Mouse (Mus musculus): ENCODE measurements around the gene Oaz1. TPM values are rescaled to one million over a fixed set of nuclear protein-coding genes. Genes with fewer than 3 reads are reported as not detected.
"Not testable (repeated sequence)": the region's sequence is repeated elsewhere in the genome, so short reads cannot be mapped to it uniquely, and the experiment has no call there.

Oaz1 gene
- polyA plus RNA-seq, 1 experiment = 915 TPM

DNA sequence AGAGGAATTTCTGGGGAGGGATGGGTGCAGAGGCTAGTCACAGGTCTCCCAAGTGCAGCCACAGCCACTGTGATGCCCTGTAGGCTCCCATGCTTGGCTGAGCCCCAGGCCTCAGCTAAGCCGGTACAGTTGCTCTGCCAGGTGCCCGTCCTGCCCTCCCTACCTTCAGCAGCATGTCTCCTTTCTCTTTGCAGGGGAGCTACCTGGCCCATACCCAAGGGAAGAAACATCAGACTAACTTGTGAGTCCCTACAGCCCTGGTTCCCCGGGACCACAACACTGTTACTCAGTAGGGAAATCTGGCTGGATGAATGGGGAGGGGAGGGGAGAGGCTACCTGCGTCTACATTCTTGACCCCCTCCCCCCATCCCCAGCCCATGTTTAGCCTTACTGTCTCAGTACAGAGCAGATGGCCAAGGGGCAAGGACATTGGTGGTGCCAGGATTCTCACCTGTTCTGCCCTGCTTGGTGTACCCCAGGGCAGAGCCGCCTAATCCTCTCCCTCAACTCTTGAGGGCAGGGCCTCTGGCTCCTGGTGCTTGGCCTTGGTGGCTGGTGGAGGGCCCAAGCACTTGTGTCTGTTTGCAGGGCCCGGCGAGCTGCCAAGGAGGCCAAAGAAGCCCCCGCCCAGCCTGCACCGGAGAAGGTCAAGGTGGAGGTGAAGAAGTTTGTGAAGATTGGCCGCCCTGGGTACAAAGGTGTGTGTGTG lies 24.1 kb upstream of the Oaz1 start:
- no peak for DNase-seq (ENCODE audit: low read depth)

DNA sequence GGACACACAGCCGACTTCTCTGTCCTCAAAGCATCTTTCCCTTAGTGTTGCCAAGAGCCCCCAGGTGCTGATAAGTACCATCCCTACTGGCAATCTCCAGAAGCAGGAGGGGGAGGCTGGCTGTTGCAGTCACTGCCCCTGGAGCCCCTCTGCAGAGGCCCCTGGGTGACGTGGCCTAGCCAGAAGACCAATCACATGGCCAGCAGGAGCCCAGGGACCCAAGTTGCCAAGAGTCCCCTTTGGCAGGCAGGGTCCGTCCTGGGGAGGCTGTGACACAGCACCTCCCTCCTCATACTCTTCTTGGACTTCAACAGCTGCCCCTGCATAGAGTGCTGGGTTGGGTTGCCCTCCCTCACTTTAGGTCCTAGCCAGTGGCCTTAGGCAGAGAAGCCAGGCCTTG lies 23.5 kb upstream of the Oaz1 start:
- no peak for DNase-seq (ENCODE audit: low read depth)

- DNase-seq (ENCODE audit: low read depth) = no peak
Measured at GRCm38 (mm10) chr10:80804340-80804739, 22.1 kb upstream of the Oaz1 start.

DNA sequence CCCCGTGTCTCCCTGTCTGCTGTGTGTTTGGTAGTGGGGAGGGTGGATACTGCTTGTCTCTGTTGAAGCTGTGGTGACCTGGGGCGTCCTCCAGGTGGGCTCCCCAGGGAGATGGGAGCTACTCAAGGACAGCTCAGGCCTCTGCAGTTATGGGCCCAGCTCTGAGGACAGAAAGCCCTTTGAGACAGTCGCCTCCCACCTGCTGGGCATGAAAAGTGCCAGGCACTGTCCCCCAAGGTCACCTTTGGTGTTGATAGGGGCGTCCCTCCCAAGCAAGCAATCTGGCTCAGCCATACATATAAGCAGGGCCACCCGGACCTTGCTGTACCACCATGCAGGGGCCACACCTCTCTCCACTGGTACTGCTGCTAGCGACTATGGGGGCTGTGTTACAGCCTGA lies 21.5 kb upstream of the Oaz1 start, which contains the start of gene Amh:
Gene Amh, plus strand, starts transcription at position 328 of the 400 bp plus-strand sequence.
- no peak for DNase-seq (ENCODE audit: low read depth)

GRCm38 (mm10) chr10:80805322-80805721 lies 21.1 kb upstream of the Oaz1 start:
- no peak for DNase-seq (ENCODE audit: low read depth)

DNA sequence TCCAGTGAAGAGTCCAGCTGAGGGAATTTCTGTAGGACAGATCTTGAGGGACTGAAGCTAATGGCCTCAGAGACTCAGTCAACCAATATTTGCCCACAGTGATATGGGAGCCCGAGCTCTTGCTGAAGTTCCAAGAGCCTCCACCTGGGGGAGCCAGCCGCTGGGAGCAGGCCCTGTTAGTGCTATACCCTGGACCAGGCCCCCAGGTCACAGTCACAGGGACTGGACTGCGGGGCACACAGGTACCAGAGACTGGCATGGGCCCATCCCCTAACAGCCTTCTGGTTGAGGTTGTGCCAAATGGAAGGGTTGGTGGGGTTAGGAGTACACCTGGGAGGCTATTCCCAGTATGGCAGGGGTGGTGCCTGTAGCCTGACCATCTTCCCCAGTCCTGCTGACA lies 20.5 kb upstream of the Oaz1 start:
- DNase-seq (ENCODE audit: low read depth) = no peak

DNA sequence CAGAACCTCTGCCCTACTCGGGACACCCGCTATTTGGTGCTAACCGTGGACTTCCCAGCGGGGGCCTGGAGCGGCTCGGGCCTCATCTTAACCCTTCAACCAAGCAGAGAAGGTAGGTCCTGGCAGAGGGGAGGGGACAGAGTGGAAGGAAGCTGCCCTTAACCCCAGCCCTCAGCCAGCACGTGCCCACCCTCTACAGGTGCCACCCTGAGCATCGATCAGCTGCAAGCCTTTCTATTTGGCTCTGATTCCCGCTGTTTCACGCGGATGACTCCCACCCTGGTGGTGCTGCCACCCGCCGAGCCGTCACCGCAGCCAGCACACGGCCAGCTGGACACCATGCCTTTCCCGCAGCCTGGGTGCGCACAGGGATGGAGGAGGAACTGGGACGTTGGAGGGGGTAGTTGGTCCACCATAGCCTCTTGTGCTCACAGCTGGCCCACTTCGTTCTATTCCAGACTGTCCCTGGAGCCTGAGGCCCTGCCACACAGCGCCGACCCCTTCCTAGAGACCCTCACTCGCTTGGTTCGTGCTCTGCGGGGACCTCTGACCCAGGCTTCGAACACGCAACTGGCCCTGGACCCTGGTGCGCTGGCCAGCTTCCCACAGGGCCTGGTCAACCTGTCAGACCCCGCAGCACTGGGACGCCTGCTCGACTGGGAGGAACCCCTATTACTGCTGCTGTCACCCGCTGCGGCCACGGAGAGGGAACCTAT lies 20.0 kb upstream of the Oaz1 start:
- DNase-seq (ENCODE audit: low read depth) = no peak

DNA sequence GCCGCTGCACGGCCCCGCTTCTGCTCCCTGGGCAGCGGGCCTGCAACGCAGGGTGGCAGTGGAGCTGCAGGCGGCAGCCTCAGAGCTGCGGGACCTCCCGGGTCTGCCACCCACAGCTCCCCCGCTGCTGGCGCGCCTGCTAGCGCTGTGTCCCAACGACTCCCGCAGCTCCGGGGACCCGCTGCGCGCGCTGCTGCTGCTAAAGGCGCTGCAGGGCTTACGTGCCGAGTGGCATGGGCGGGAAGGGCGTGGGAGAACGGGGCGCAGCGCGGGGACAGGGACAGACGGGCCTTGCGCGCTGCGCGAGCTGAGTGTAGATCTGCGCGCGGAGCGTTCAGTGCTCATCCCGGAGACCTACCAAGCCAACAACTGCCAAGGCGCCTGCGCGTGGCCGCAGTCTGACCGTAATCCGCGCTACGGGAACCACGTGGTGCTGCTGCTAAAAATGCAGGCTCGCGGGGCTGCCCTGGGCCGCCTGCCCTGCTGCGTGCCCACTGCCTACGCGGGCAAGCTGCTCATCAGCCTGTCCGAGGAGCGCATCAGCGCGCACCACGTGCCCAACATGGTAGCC lies 19.3 kb upstream of the Oaz1 start:
- no peak for DNase-seq (ENCODE audit: low read depth)

- DNase-seq (ENCODE audit: low read depth) = no peak
Measured at GRCm38 (mm10) chr10:80808099-80808984, 18.1 kb upstream of the Oaz1 start.

- no peak for DNase-seq (ENCODE audit: low read depth)
Measured at GRCm38 (mm10) chr10:80808985-80809632, 17.3 kb upstream of the Oaz1 start.

DNA sequence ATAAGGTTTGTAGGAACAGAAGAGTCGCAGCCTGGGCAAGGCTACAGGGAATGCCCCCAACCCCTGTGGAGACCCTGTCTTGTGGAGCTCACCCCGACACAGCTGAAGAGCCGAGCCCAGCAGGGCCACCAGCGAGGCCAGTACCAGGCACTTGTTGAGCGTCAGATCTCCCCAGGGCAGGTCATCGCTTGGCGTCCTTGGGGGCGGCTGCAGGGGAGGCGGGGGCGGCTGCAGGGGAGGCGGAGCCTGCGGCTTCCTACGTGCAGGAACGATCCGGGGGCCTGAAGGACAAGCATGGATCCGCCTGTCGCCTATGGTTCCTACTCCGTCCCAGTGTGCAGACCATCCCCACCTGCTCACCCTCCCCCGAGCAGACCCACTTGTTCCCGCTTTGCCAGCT lies 16.4 kb upstream of the Oaz1 start:
- no peak for DNase-seq (ENCODE audit: low read depth)

GRCm38 (mm10) chr10:80812391-80813041 lies 13.9 kb upstream of the Oaz1 start:
- no peak for DNase-seq (ENCODE audit: low read depth)

GRCm38 (mm10) chr10:80813366-80813765 lies 13.1 kb upstream of the Oaz1 start, which contains the start of gene Jsrp1:
Gene Jsrp1 (minus strand): TSS chr10:80813498.
- no peak for DNase-seq (ENCODE audit: low read depth)

DNA sequence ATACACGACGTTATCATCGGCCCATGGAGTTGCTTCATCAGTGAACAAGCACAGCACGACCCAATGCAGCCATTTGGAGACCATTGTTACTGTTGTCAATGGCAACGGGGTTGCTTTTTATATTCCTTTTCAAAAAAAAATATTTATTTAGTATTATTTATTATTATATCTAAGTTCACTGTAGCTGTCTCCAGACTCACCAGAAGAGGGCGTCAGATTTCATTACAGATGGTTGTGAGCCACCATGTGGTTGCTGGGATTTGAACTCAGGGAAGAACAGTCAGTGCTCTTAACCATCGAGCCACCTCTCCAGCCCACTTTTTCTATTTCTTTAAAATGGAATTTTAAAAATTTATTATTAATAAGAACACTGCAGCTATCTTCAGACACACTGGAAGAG lies 11.7 kb upstream of the Oaz1 start:
- no peak for DNase-seq (ENCODE audit: low read depth)

- not testable (repeated sequence) for DNase-seq (ENCODE audit: low read depth)
Measured at GRCm38 (mm10) chr10:80816303-80816702, 10.2 kb upstream of the Oaz1 start.

- DNase-seq (ENCODE audit: low read depth) = no peak
Measured at GRCm38 (mm10) chr10:80817164-80817563, 9.3 kb upstream of the Oaz1 start.

DNA sequence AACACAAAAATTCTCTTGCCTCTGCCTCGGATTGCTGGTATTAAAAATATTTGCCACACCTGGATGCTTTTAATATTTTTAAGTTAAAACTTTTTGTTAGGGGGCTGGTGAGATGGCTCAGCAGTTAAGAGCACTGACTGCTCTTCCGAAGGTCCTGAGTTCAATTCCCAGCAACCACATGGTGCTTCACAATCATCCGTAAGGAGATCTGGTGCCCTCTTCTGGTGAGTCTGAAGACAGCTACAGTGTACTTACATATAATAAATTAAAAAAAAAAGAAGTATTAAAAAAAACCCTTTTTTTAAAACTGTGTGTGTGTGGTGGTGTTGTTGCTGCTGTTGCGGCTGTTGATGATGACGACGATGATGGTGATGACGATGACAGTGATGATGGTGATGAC lies 8.5 kb upstream of the Oaz1 start:
- not testable (repeated sequence) for DNase-seq (ENCODE audit: low read depth)

GRCm38 (mm10) chr10:80818599-80819281 lies 7.7 kb upstream of the Oaz1 start:
- DNase-seq (ENCODE audit: low read depth) = no peak

- no peak for DNase-seq (ENCODE audit: low read depth)
Measured at GRCm38 (mm10) chr10:80819406-80819805, 7.0 kb upstream of the Oaz1 start.

DNA sequence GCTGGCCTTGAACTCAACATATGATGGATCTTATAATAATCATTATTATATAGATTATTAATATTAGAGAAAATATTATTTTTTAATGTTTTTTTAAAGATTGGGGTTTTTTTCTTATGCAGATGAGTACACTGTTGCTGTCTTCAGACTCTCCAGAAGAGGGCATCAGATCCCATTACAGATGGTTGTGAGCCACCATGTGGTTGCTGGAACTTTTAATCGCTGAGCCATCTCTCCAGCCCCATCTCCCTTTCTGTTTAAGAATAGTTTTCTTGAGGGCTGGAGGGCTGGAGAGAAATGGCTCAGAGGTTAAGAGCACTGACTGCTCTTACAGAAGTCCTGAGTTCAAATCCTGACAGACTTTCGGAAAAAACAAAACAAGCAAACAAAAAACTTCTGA lies 4.5 kb upstream of the Oaz1 start:
- no peak for DNase-seq (ENCODE audit: low read depth)
